ENCODE assay signal across 27 mouse cellular contexts in the genomic region with DNA sequence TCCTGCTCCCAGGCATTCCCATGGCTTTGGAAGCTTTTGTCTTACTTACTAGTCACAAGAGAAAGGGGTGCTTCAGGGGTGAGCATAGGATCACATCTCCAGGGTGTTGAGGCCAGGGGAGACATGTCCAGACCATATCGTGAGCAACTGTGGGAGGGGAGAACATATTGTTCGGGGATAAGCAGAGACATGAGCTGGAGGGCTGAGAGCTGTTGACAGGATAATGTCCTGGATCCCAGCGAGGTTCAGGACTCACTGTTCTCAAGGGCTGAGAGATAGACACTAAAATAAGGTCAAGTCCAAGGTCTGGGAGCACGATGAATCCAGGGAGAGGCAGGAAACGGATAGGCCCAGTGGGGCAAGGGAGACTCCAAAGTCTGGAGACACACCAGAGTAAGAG. TPM values are rescaled to one million over a fixed set of nuclear protein-coding genes. Genes with fewer than 3 reads are reported as not detected.
DNase-seq lines count a peak whose midpoint lies in the region; ATAC-seq and TF ChIP-seq lines count a peak whose summit lies in the region.
"Had no signal": no experiment of that assay in that cellular context is flagged by ENCODE, and none has a peak within 500 bp of the region (broad histone marks: within the 10 kb centered on the region; RNA-seq: fewer than 3 reads in every experiment).

No protein-coding gene starts in this region.

- ATAC-seq in heart, postnatal 0 days (ENCODE audit: insufficient read depth, low read depth): peak; percentile 76
- ATAC-seq in inflammation-experienced regulatory T-cells, adult 6 months: no peak
- ATAC-seq: activated CD4-positive, CD25-positive, alpha-beta regulatory T cell, adult 4 months; forebrain, embryonic 16.5 days; hindbrain, embryonic 16.5 days had no signal

- intact Hi-C loops in gastrocnemius, postnatal 14 days (cut with DNase I; ENCODE audit: low total_unique reads): no loop called here

- TF ChIP-seq CTCF in E14TG2a.4 (conservative IDR thresholded peaks at IDR 0.05; ENCODE audit: low read length): no peak
- TF ChIP-seq CTCF in heart, postnatal 0 days (IDR thresholded peaks at IDR 0.05; ENCODE audit: low read depth): no peak

- no peak overlapping the region for H3K4me2 ChIP-seq in heart, postnatal 0 days (ENCODE audit: low read depth, low read length)
- H3K4me2 ChIP-seq: limb, embryonic 13.5 days; lung, embryonic 15.5 days; midbrain, embryonic 11.5 days had no signal

- H3K4me1 ChIP-seq in E14TG2a.4 (replicated peaks; ENCODE audit: low read depth, low read length): peaks cover 56% of the 10 kb centered on the region
- peaks cover 10 to 26% of the 10 kb centered on the region in 2 experiments; a peak in 3 of 4 replicates for H3K4me1 ChIP-seq in ES-E14 (ENCODE audit: control insufficient read depth in 2 of 2, insufficient read depth in 2 of 2, low read length in 2 of 2, poor library complexity in 1 of 2)
- peaks cover 8% of the 10 kb centered on the region; the same call in 1 of the 2 replicates for H3K4me1 ChIP-seq in heart, postnatal 0 days (ENCODE audit: control insufficient read depth, insufficient read depth)
- H3K4me1 ChIP-seq: limb, embryonic 13.5 days; lung, embryonic 15.5 days had no signal

- H3K27me3 ChIP-seq in E14TG2a.4 (ENCODE audit: insufficient read depth, low read length): no peaks in the 10 kb centered on the region
- H3K27me3 ChIP-seq in heart, postnatal 0 days (ENCODE audit: control insufficient read depth, insufficient read depth, low read length): no peaks in the 10 kb centered on the region
- H3K27me3 ChIP-seq: limb, embryonic 13.5 days; lung, embryonic 15.5 days had no signal

- H3K9me3 ChIP-seq in E14TG2a.4 (ENCODE audit: low read length) (no peaks in the 10 kb centered on the region), ES-E14 (ENCODE audit: control insufficient read depth, insufficient read depth, low read depth, low read length) (no peaks in the 10 kb centered on the region)
- H3K9me3 ChIP-seq in heart, postnatal 0 days (replicated peaks; ENCODE audit: control insufficient read depth, low read length): no peaks in the 10 kb centered on the region
- H3K9me3 ChIP-seq: limb, embryonic 13.5 days; lung, embryonic 15.5 days had no signal

- no peak overlapping the region for H3K9ac ChIP-seq in ES-E14 (ENCODE audit: insufficient read depth, low read depth, low read length, poor library complexity, severe bottlenecking)
- no peak overlapping the region for H3K9ac ChIP-seq in heart, postnatal 0 days (replicated peaks; ENCODE audit: low read depth, low read length)
- H3K9ac ChIP-seq: limb, embryonic 13.5 days; liver, embryonic 14.5 days; lung, embryonic 15.5 days had no signal

- peak; percentile 25 to 64 for DNase-seq in heart, adult 18-20 months
- DNase-seq in heart, postnatal 4 days: no peak
- DNase-seq in ES-E14 (ENCODE audit: low read depth, low spot score): no peak
- DNase-seq in heart, postnatal 0 days (ENCODE audit: low spot score): peak; percentile 33
- no peak for DNase-seq in gastrocnemius, postnatal 14 days
- DNase-seq: cerebellum, adult 18-20 months; cerebellum, postnatal 25 days; embryo, embryonic 11 days; kidney, adult 18-20 months; layer of hippocampus, postnatal 36 days; thymus, adult 18-20 months had no signal

- H3K4me3 ChIP-seq in E14TG2a.4 (replicated peaks; ENCODE audit: low read length): peak overlapping the region; percentile 14; the same call in 1 of the 2 replicates
- H3K4me3 ChIP-seq in ES-E14 (ENCODE audit: insufficient read depth in 1 of 2, low read depth in 1 of 2, low read length in 2 of 2, poor library complexity in 1 of 2, severe bottlenecking in 1 of 2): no peak overlapping the region
- H3K4me3 ChIP-seq in heart, postnatal 0 days (ENCODE audit: low read depth, low read length): no peak overlapping the region
- H3K4me3 ChIP-seq: limb, embryonic 13.5 days; lung, embryonic 15.5 days had no signal

- no peaks in the 10 kb centered on the region for H3K36me3 ChIP-seq in E14TG2a.4 (ENCODE audit: insufficient read depth, low read length)
- no peaks in the 10 kb centered on the region for H3K36me3 ChIP-seq in ES-E14 (ENCODE audit: control insufficient read depth, insufficient read depth, low read length, poor library complexity, severe bottlenecking)
- no peaks in the 10 kb centered on the region for H3K36me3 ChIP-seq in heart, postnatal 0 days (replicated peaks; ENCODE audit: control insufficient read depth, insufficient read depth, low read length)
- H3K36me3 ChIP-seq: limb, embryonic 13.5 days; lung, embryonic 15.5 days had no signal

- peak; percentile 29; the same call in 1 of the 2 replicates for TF ChIP-seq EP300 in heart, postnatal 0 days (IDR thresholded peaks at IDR 0.05; ENCODE audit: low read depth)

- peak overlapping the region; percentile 1; the same call in 1 of the 2 replicates for H3K27ac ChIP-seq in ES-E14 (ENCODE audit: insufficient read depth, low read depth, low read length, poor library complexity, severe bottlenecking)
- H3K27ac ChIP-seq in heart, postnatal 0 days (ENCODE audit: low read depth): no peak overlapping the region
- H3K27ac ChIP-seq: kidney, postnatal 0 days; limb, embryonic 13.5 days; liver, embryonic 14.5 days; lung, embryonic 15.5 days; macrophage had no signal

- WGBS in heart, postnatal 0 days: 25% methylated on average over 5 of the region's 5 CpGs

- in situ Hi-C loops in ES-E14 (cut with MboI; ENCODE audit: low sequenced_read_pairs in 2 of 2, unreplicated experiment in 2 of 2): no loop called here

TF ChIP-seq in ES-E14, 5 proteins besides CTCF, POLR2A, EP300 and RAD21:
- TF ChIP-seq MAFK (IDR thresholded peaks at IDR 0.05; ENCODE audit: insufficient read depth, low read depth, low read length) (no peak), HCFC1 (IDR thresholded peaks at IDR 0.05; ENCODE audit: borderline replicate concordance, insufficient read depth, low read length) (no peak), ZNF384 (IDR thresholded peaks at IDR 0.05; ENCODE audit: low read depth, low read length) (no peak), CHD2 (IDR thresholded peaks at IDR 0.05; ENCODE audit: low read depth, low read length) (no peak), ZC3H11A (IDR thresholded peaks at IDR 0.05; ENCODE audit: borderline replicate concordance, low read depth, low read length) (no peak)

RNA-seq across cellular contexts. Expression of gene Bcl2l10, which starts 15.4 kb away (rescaled TPM):
- under 1 TPM in 1 of 2 experiments, not detected in 1; 0.23 TPM for total RNA-seq in heart, adult 18-20 months (2021)
- total RNA-seq in heart, postnatal 4 days (2021): under 1 TPM in 1 of 2 experiments, not detected in 1; 0.21 TPM
- total RNA-seq in ES-E14 (2012; rRNA removed): 0.71 and 1.1 TPM in 2 replicates
- total RNA-seq in heart, postnatal 0 days (2014; rRNA removed; ENCODE audit: low replicate concordance): not detected in 2 replicates
- not detected in 2 replicates for polyA plus RNA-seq in heart, postnatal 0 days (2015; fragmentation: Nextera tagmentation; extraction: Ambion mirVana)
- polyA plus RNA-seq in inflammation-experienced regulatory T-cells, adult 6 months (2017; shearing (Covaris generic)): not detected
- total RNA-seq in gastrocnemius, postnatal 14 days (2021): not detected
- total RNA-seq: granulocyte monocyte progenitor cell, adult 5-6 weeks; heart, postnatal 36 days; layer of hippocampus, adult 18-20 months had no signal
- polyA plus RNA-seq: activated CD4-positive, CD25-positive, alpha-beta regulatory T cell, adult 4 months; C2C12; embryonic facial prominence, embryonic 14.5 days; forebrain, embryonic 16.5 days; hindbrain, embryonic 16.5 days; kidney, postnatal 0 days; limb, embryonic 13.5 days; liver, embryonic 14.5 days; lung, embryonic 15.5 days; macrophage; midbrain, embryonic 11.5 days had no signal

RNA-seq across cellular contexts. Expression of gene Mapk6, which starts 46.8 kb away (rescaled TPM):
- 10 to 100 TPM; 26.0 to 26.2 TPM for total RNA-seq in heart, adult 18-20 months (2021)
- total RNA-seq in heart, postnatal 4 days (2021): 10 to 100 TPM; 59.7 to 60.7 TPM
- 81.8 and 85.9 TPM in 2 replicates for total RNA-seq in ES-E14 (2012; rRNA removed)
- 36.2 and 51.0 TPM in 2 replicates for total RNA-seq in heart, postnatal 0 days (2014; rRNA removed; ENCODE audit: low replicate concordance)
- polyA plus RNA-seq in heart, postnatal 0 days (2015; fragmentation: Nextera tagmentation; extraction: Ambion mirVana): 30.1 and 33.6 TPM in 2 replicates
- 10 to 100 TPM; 34.8 to 50.4 (median 39.5) TPM for polyA plus RNA-seq in inflammation-experienced regulatory T-cells, adult 6 months (2017; shearing (Covaris generic))
- 10 to 100 TPM; 26.8 to 33.9 TPM for total RNA-seq in gastrocnemius, postnatal 14 days (2021)

RNA-seq across cellular contexts. Expression of gene Gnb5, which starts 56.9 kb away (rescaled TPM):
- 10 to 100 TPM; 21.9 to 24.9 TPM for total RNA-seq in heart, adult 18-20 months (2021)
- total RNA-seq in heart, postnatal 4 days (2021): 10 to 100 TPM; 41.6 to 43.1 TPM
- 5.7 and 6.7 TPM in 2 replicates for total RNA-seq in ES-E14 (2012; rRNA removed)
- 62.7 and 78.1 TPM in 2 replicates for total RNA-seq in heart, postnatal 0 days (2014; rRNA removed; ENCODE audit: low replicate concordance)
- polyA plus RNA-seq in heart, postnatal 0 days (2015; fragmentation: Nextera tagmentation; extraction: Ambion mirVana): 68.1 and 74.9 TPM in 2 replicates
- polyA plus RNA-seq in inflammation-experienced regulatory T-cells, adult 6 months (2017; shearing (Covaris generic)): 10 to 100 TPM in 1 of 3 experiments, 1 to 10 TPM in 2; 6.8 to 10.1 (median 8.8) TPM
- total RNA-seq in gastrocnemius, postnatal 14 days (2021): 10 to 100 TPM in 1 of 2 experiments, 1 to 10 TPM in 1; 7.4 to 11.3 TPM

Comparison
In these comparisons a context has a peak if more than half of its experiments do, and no peak if none do; other contexts are left out.
1. DNase-seq: peak in heart, adult 18-20 months (2 of 2) and heart, postnatal 0 days (single experiment); none in heart, postnatal 4 days (single experiment), ES-E14 (single experiment) and gastrocnemius, postnatal 14 days (single experiment).